Mouse (Mus musculus) intestine, postnatal 0 days (tissue): ENCODE data around the gene Atf1. TPM values are rescaled to one million over a fixed set of nuclear protein-coding genes. Genes with fewer than 3 reads are reported as not detected.

ENCODE experiments used
- ATAC-seq: fragments of 200-750 bp; cut with Nextera tagmentation; 2 replicates; pipeline ENCODE4 v1.8.0; 2017; ENCODE audit warnings: mild to moderate bottlenecking, moderate TSS enrichment, moderate library complexity
- H3K27ac ChIP-seq: fragments of 300-500 bp; sonication (generic); 2 replicates; pipeline ENCODE4 v1.5.1; 2014; ENCODE audit warnings: mild to moderate bottlenecking, low read depth, low read length, moderate library complexity
- H3K27me3 ChIP-seq: fragments of 300-500 bp; sonication (generic); replicated peaks from 2 replicates; pipeline ENCODE4 v1.6.1; 2014; ENCODE audit warnings: low read length, mixed read lengths; ENCODE audit not compliant: control insufficient read depth, insufficient read depth
- H3K36me3 ChIP-seq: fragments of 300-500 bp; sonication (generic); 2 replicates; pipeline ENCODE4 v1.6.1; 2014; ENCODE audit warnings: mild to moderate bottlenecking, moderate library complexity; ENCODE audit not compliant: control insufficient read depth, insufficient read depth
- H3K4me1 ChIP-seq: fragments of 300-500 bp; sonication (generic); replicated peaks from 2 replicates; pipeline ENCODE4 v1.6.1; 2014; ENCODE audit warnings: antibody characterized with exemption, low read length, mixed read lengths; ENCODE audit not compliant: control insufficient read depth, insufficient read depth
- H3K4me2 ChIP-seq: fragments of 300-500 bp; sonication (generic); replicated peaks from 2 replicates; pipeline ENCODE4 v1.6.1; 2014; ENCODE audit warnings: low read depth, mild to moderate bottlenecking, moderate library complexity
- H3K4me3 ChIP-seq: fragments of 300-500 bp; sonication (generic); 2 replicates; pipeline ENCODE4 v1.5.1; 2014; ENCODE audit warnings: low read depth, low read length
- H3K9ac ChIP-seq: fragments of 300-500 bp; sonication (generic); 2 replicates; pipeline ENCODE4 v1.6.1; 2014; ENCODE audit warnings: mild to moderate bottlenecking, low read depth, low read length
- H3K9me3 ChIP-seq: fragments of 300-500 bp; sonication (generic); 2 replicates; pipeline ENCODE4 v1.6.1; 2016; ENCODE audit warnings: mixed run types; ENCODE audit not compliant: control insufficient read depth
- CTCF ChIP-seq: sonication (generic); IDR thresholded peaks from 2 replicates; pipeline ENCODE4 v1.5.1; 2016; ENCODE audit warnings: low read depth, mild to moderate bottlenecking, control low read depth, antibody characterized with exemption, moderate library complexity
- WGBS: fragments of 180-500 bp; shearing (Covaris S2); extraction: QIAGEN DNeasy Blood & Tissue Kit; methylation state at CpG from one replicate; pipeline ENCODE4 v1.1.7; 2014; 5-methylcytosine and 5-hydroxymethylcytosine counted together
- polyA plus RNA-seq: library from polyadenylated mRNA; unstranded; fragments of >200 nt; fragmentation: Nextera tagmentation; extraction: Ambion mirVana; gene quantifications from 2 replicates; pipeline ENCODE4 v1.2.1, GENCODE M21; 2015

The Atf1 gene
- polyA plus RNA-seq, 1 experiment from 2014 or later: 25.3 TPM

DNA sequence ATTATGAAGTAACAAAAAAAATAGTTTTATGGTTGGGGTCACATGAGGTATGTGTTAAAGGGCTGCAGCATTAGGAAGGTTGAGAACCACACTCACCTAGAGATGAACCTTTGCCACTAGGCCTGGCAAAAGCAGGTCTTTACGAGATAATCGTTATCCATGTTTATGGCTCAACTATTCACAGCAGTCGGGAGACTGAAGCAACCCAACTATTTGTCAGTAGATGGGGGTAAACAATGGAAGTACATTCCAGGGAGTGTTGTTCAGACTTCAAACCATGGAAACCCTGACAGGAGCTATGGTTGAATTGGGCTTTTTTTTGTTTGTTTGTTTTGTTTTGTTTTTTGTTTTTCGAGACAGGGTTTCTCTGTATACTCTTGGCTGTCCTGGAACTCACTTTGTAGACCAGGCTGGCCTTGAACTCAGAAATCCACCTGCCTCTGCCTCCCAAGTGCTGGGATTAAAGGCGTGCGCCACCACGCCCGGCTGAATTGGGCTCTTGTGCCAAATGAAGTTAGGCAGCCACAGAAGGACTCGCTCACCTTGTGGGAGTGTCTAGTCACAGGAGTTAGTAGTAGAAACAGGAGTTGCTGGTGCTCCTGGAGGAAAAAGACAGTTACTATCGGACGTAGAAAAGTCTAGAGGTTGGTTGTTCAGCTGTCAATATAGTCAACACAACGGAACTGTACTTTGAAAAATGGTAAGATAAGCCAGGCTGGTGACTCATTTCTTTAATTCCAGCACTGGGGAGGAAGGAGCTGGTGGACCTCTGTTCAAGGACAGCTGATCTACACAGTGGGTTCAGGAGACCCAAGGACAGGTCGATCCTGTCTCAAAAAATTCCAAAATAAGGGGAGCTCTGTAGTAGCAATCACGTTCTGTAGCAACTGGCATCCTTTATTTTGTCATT lies 4.3 kb downstream of the Atf1 start:
- no peak for TF ChIP-seq CTCF
- H3K4me2 ChIP-seq: no peak overlapping the region
- WGBS: 58% methylated on average over 14 of the region's 14 CpGs
- no peaks in the 10 kb centered on the region for H3K9me3 ChIP-seq
- peaks cover 8% of the 10 kb centered on the region; the same call in 1 of the 2 replicates for H3K4me1 ChIP-seq
- H3K9ac ChIP-seq: no peak overlapping the region
- H3K27ac ChIP-seq: peak overlapping the region; percentile 28
- no peak overlapping the region for H3K4me3 ChIP-seq
- ATAC-seq: no peak
- no peaks in the 10 kb centered on the region for H3K27me3 ChIP-seq
- peaks cover 31% of the 10 kb centered on the region for H3K36me3 ChIP-seq

DNA sequence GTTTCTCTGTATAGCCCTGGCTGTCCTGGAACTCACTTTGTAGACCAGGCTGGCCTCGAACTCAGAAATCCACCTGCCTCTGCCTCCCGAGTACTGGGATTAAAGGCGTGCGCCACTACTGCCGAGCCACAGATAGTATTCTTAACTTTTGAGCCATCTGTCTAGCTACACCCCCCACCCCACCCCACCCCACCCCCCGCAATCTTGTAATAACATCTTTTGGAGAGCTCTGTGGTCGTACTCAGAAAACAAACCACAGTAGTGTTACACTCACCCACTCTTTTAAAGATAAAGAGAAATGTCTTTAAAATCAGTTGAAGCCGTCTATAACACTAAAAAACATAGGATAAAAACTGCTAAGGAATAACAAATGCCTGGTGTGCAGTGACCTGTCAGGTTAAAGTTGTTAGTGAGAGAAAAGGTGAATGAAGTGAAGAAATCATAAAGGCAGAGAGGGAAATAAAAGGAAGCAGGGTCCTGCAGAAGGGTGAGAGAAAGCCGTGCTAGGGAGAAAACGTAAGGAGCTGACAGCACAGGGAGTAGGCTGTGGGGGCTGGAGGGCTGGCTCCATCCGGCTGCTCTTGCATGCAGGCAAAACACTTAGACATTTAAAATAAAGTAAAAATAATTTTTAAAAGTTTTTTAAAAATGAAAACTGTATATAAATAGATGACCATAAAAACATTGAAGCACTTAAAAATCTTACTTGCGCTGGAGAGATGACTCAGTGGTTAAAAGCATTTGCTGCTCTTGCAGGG lies 7.8 kb downstream of the Atf1 start:
- no peak for ATAC-seq
- 90% methylated on average over 12 of the region's 12 CpGs for WGBS
- Histone ChIP-seq H3K27me3 (no peaks in the 10 kb centered on the region), H3K4me1 (no peaks in the 10 kb centered on the region), H3K9me3 (no peaks in the 10 kb centered on the region), H3K9ac (no peak overlapping the region), H3K36me3 (peaks cover 59% of the 10 kb centered on the region), H3K27ac (no peak overlapping the region; the same call in 1 of the 2 replicates), H3K4me2 (no peak overlapping the region), H3K4me3 (no peak overlapping the region)
- no peak for TF ChIP-seq CTCF

DNA sequence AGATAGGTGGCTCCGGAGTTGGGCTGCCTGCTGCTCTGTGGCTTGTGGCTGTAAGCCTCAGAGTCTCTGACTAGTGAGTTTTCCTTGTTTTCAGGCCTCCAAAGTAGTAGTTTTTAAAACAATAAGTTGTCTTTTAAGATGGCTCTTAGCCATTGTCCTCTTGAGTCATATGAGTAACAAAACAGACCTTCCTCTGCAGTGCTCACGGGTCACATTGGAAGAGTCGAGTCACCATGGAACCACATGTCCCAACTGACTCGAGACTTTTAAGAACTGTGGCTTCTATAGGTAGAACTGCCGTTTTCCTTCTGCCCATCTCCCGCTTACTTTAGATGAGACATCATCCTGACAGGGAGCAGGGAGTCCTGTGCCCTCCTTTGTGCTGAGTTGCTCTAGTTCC lies 9.3 kb downstream of the Atf1 start:
- no peak for TF ChIP-seq CTCF
- Histone ChIP-seq H3K4me3 (no peak overlapping the region), H3K4me2 (no peak overlapping the region), H3K9me3 (no peaks in the 10 kb centered on the region), H3K4me1 (no peaks in the 10 kb centered on the region), H3K9ac (no peak overlapping the region), H3K27ac (no peak overlapping the region), H3K36me3 (peaks cover 71% of the 10 kb centered on the region), H3K27me3 (no peaks in the 10 kb centered on the region)
- ATAC-seq: no peak
- 84% methylated on average over 6 of the region's 6 CpGs for WGBS

DNA sequence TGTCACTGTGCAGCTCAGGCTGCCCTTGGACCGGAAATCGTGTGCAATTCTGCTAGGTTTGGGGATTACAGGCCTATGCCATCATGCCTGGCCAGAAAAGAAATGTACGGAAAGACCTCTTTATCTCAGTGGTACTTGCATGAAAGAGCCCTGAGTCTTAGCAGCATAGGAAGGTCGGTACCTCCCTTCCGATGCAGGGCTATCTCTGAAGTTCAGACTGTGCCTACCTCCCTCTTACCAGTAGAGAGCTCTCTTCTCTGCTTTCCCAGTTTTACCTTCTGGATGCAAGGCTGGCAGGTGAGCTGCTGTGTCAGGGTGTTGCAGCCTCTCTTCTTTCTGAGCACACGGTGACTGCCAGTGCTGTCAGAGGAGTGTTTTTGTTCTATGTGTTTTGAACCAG lies 14.2 kb downstream of the Atf1 start:
- ATAC-seq: no peak
- no peak overlapping the region for H3K9ac ChIP-seq
- 93% methylated on average over 6 of the region's 6 CpGs for WGBS
- no peak overlapping the region for H3K4me3 ChIP-seq
- H3K27ac ChIP-seq: no peak overlapping the region
- H3K9me3 ChIP-seq: no peaks in the 10 kb centered on the region
- no peaks in the 10 kb centered on the region for H3K27me3 ChIP-seq
- TF ChIP-seq CTCF: no peak
- H3K4me2 ChIP-seq: no peak overlapping the region
- peaks cover 77% of the 10 kb centered on the region for H3K36me3 ChIP-seq
- no peaks in the 10 kb centered on the region for H3K4me1 ChIP-seq

DNA sequence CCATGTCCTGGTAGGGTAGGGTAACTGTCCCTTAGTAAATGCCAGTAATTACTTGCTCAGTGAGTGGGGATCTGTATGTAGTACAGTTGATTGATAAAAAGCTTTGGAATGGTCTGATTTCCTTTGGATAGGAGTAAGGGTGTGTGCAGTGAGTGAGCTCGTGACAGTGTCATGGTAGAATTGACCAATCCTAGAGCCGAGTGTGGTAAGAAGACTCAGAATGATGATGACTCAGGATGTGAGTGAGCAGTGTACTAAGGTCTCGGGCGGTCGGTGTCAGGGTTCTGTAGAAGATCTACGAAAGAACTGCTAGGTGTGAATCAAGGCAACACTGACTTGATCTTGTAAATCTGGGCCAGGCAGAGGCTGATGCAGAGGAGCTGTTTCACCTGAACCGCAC lies 18.3 kb downstream of the Atf1 start:
- H3K4me3 ChIP-seq: no peak overlapping the region

DNA sequence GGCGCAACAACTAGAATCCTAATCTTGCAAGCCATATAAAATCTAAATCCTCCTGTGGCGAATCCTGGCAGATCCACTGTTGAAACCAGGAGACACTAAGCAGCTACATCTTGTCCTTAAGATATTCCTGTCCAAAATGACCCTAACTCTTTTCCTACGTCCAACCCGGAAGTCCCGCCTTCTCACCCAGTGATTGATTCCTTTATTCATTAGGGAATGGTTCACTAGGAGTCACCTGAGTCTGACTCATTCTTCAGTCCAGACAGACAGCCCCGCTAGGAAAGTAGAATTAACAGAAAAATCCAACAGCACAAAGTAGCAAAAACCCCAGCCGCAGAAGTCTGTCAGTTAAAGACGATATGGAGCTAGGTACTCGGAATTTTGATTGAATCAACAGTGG lies 19.7 kb downstream of the Atf1 start:
- Histone ChIP-seq H3K4me3 (no peak overlapping the region), H3K36me3 (peaks cover 74% of the 10 kb centered on the region), H3K9me3 (no peaks in the 10 kb centered on the region), H3K27me3 (no peaks in the 10 kb centered on the region), H3K9ac (no peak overlapping the region), H3K4me2 (no peak overlapping the region), H3K4me1 (no peaks in the 10 kb centered on the region), H3K27ac (no peak overlapping the region)
- WGBS: 86% methylated on average over 9 of the region's 9 CpGs
- TF ChIP-seq CTCF: no peak
- no peak for ATAC-seq

More for the DNA sequence above, 18.3 kb downstream of the Atf1 start:
- H3K27ac ChIP-seq: no peak overlapping the region
- H3K4me1 ChIP-seq: no peaks in the 10 kb centered on the region
- H3K36me3 ChIP-seq: peaks cover 73% of the 10 kb centered on the region
- no peak overlapping the region for H3K4me2 ChIP-seq
- H3K9me3 ChIP-seq: no peaks in the 10 kb centered on the region
- no peak for TF ChIP-seq CTCF
- ATAC-seq: no peak
- H3K9ac ChIP-seq: no peak overlapping the region
- 92% methylated on average over 7 of the region's 7 CpGs for WGBS
- no peaks in the 10 kb centered on the region for H3K27me3 ChIP-seq
